Mouse (Mus musculus): Measurements from ENCODE around the gene Fsd1l.

GRCm38 (mm10) chr4:53596063-53596895 lies 35.0 kb upstream of the Fsd1l start:
- TF ChIP-seq CTCF (IDR thresholded peaks at IDR 0.05; ENCODE audit: insufficient read depth, low read depth, low read length) (no peak), POLR2A (IDR thresholded peaks at IDR 0.05; ENCODE audit: insufficient read depth, low read depth, low read length) (no peak)

Measured in olfactory bulb, adult 2 months (tissue).